Mouse (Mus musculus) liver, postnatal 0 days (tissue): Measurements from ENCODE around the gene Slc7a6os.

Experiments used
- CTCF ChIP-seq: sonication (generic); IDR thresholded peaks from 2 replicates; pipeline ENCODE4 v1.5.1; 2016; ENCODE audit warnings: antibody characterized with exemption, low read depth
- EP300 ChIP-seq: IDR thresholded peaks from 2 replicates; pipeline ENCODE4 v1.6.1; 2016; ENCODE audit warnings: antibody characterized with exemption, low read depth, mild to moderate bottlenecking

- no peak for TF ChIP-seq CTCF
- no peak for TF ChIP-seq EP300
These were observed 52.4 kb downstream of the Slc7a6os start for GRCm38 (mm10) chr8:106158381-106158780.
